Mouse (Mus musculus) neural tube, embryonic 14.5 days (tissue): ENCODE measurements around the gene Ccser1. TPM values are rescaled to one million over a fixed set of nuclear protein-coding genes. Genes with fewer than 3 reads are reported as not detected.

Source experiments
- ATAC-seq: fragments of 200-750 bp; cut with Nextera tagmentation; 2 replicates; pipeline ENCODE4 v1.8.0; 2017; ENCODE audit warnings: low read depth, mild to moderate bottlenecking, moderate TSS enrichment, moderate library complexity
- H3K27ac ChIP-seq: fragments of 300-500 bp; sonication (generic); 2 replicates; pipeline ENCODE4 v1.5.1; 2014; ENCODE audit warnings: low read depth, mild to moderate bottlenecking, control low read depth, low read length, moderate library complexity, mixed read lengths
- H3K27me3 ChIP-seq: fragments of 300-500 bp; sonication (generic); 2 replicates; pipeline ENCODE4 v1.6.1; 2014; ENCODE audit warnings: low read length; ENCODE audit not compliant: control insufficient read depth, insufficient read depth
- H3K36me3 ChIP-seq: fragments of 300-500 bp; sonication (generic); 2 replicates; pipeline ENCODE4 v1.6.1; 2014; ENCODE audit warnings: low read length, mixed read lengths; ENCODE audit not compliant: control insufficient read depth, insufficient read depth
- H3K4me1 ChIP-seq: fragments of 300-500 bp; sonication (generic); 2 replicates; pipeline ENCODE4 v1.6.1; 2014; ENCODE audit warnings: low read length; ENCODE audit not compliant: control insufficient read depth, insufficient read depth
- H3K4me2 ChIP-seq: fragments of 300-500 bp; sonication (generic); 2 replicates; pipeline ENCODE4 v1.6.1; 2014; ENCODE audit warnings: mild to moderate bottlenecking, low read depth, low read length, control low read depth
- H3K4me3 ChIP-seq: fragments of 300-500 bp; sonication (generic); 2 replicates; pipeline ENCODE4 v1.5.1; 2014; ENCODE audit warnings: low read depth, low read length, control low read depth, mixed read lengths
- H3K9ac ChIP-seq: fragments of 300-500 bp; sonication (generic); replicated peaks from 2 replicates; pipeline ENCODE4 v1.6.1; 2014; ENCODE audit warnings: low read depth, mild to moderate bottlenecking, control low read depth, low read length, mixed read lengths
- H3K9me3 ChIP-seq: fragments of 300-500 bp; sonication (generic); 2 replicates; pipeline ENCODE4 v1.6.1; 2016; ENCODE audit warnings: low read length; ENCODE audit not compliant: control insufficient read depth
- WGBS: fragments of 180-500 bp; shearing (Covaris S2); extraction: QIAGEN DNeasy Blood & Tissue Kit; methylation state at CpG from one replicate; pipeline ENCODE4 v1.1.7; 2014; 5-methylcytosine and 5-hydroxymethylcytosine counted together
- polyA plus RNA-seq: library from polyadenylated mRNA; unstranded; fragments of >200 nt; fragmentation: Nextera tagmentation; extraction: Ambion mirVana; gene quantifications from 2 replicates; pipeline ENCODE4 v1.2.1, GENCODE M21; 2014

The Ccser1 gene
- polyA plus RNA-seq, 1 experiment from 2014 or later = 37.5 TPM

DNA sequence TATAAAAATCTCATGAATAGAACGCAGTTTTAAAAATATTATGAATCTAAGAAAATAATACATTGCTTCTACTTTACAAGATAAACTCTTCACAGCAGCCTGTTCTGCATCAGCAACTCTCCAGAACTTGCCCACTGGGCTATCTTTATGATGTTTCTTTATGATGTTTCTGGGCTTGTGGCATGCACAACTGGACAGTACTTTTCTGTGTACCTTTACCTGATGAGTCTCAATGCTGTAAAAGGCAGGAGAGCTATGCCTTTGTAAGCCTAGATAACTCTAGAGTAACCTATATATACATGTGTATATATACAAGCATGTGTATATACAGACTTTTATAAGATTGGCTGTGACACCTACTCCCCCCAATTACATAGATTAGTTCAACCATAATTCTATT is 1084.4 kb downstream of the Ccser1 start:
- Histone ChIP-seq H3K4me2 (no peak overlapping the region), H3K36me3 (no peaks in the 10 kb centered on the region), H3K27ac (no peak overlapping the region), H3K9ac (no peak overlapping the region), H3K9me3 (no peaks in the 10 kb centered on the region), H3K4me1 (no peaks in the 10 kb centered on the region), H3K27me3 (no peaks in the 10 kb centered on the region), H3K4me3 (no peak overlapping the region)
- 75% methylated on average over 1 of the region's 1 CpGs for WGBS
- no peak for ATAC-seq

DNA sequence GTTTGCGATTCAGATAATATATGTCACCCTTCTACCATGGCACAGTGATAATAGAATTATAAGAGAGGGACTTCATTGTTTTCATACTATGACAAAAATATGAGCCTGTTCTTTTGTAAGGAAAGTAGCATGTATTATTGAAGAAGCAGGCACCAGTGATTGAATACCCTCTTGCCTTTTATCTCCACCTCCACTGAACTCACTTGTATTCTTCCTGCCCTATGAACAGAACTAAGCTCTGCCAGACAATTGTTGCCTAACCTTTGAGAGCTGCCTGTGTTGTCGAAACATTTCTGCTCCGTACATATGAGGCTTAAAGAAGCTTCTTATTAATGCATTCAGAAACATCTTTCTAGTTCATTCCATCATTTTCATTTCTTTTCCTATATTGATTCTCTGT is 1101.1 kb downstream of the Ccser1 start:
- 58% methylated on average over 3 of the region's 3 CpGs for WGBS
- Histone ChIP-seq H3K27ac (no peak overlapping the region), H3K27me3 (no peaks in the 10 kb centered on the region), H3K9me3 (no peaks in the 10 kb centered on the region), H3K4me2 (no peak overlapping the region), H3K9ac (no peak overlapping the region), H3K4me3 (no peak overlapping the region), H3K4me1 (no peaks in the 10 kb centered on the region), H3K36me3 (no peaks in the 10 kb centered on the region)
- ATAC-seq = no peak

DNA sequence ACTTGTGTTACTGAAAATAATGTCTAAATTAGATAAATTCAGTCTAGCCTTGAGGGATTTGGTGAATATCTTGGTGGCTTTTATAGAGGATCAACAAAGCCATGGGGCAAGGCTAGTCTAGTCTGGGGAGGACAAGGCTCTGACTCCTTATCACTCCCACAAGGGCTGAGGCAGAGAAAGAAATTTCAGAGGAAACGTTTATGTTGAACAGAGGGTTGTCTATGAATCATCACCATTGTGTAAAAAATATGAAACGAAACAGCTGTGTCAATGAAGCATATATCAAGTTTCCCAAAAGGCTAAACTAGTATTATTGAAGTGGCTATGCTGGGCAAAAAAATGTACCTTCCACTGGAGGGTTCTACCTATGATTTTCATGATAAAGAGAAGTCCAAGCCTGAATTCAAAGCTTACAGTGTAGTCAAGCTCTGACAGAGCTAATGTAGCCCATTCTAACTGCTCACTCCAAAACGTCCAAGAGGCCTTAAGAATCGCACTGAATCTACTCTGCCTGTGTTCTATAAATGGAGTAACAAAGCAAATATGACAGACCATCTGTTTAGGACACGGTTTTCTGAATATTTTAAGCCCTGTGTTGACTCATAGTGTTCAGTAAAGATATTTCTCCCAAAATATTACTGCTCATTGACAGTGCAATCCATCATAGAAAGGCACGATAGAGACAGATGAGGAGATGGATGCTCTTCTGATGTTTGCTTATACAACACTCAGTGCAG is 1121.6 kb downstream of the Ccser1 start:
- Histone ChIP-seq H3K4me1 (no peaks in the 10 kb centered on the region), H3K27ac (no peak overlapping the region), H3K9me3 (no peaks in the 10 kb centered on the region), H3K4me2 (no peak overlapping the region), H3K4me3 (no peak overlapping the region), H3K36me3 (no peaks in the 10 kb centered on the region), H3K9ac (no peak overlapping the region), H3K27me3 (no peaks in the 10 kb centered on the region)
- ATAC-seq = no peak
- WGBS = 74% methylated on average over 6 of the region's 6 CpGs

DNA sequence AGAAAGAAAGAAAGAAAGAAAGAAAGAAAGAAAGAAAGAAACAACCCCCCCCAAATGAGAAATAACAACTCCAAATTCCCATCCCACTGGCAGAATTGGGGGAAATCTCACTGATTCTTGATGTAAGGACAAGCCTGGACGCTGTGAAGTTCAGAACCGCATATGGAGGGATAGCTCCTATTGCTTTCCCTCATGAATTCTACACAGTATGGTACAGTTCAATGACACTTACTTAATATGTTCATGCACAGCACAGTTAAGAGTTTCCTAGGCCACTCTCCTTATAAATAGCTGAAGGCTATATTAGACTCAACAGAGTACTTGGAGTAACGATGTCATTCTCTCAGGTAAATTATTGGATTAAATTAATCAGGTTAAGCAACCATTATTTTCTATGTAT is 1138.5 kb downstream of the Ccser1 start:
- H3K27me3 ChIP-seq = no peaks in the 10 kb centered on the region
- H3K36me3 ChIP-seq = no peaks in the 10 kb centered on the region
- no peak overlapping the region for H3K4me3 ChIP-seq
- no peak overlapping the region for H3K4me2 ChIP-seq
- no peaks in the 10 kb centered on the region for H3K9me3 ChIP-seq
- no peak for ATAC-seq
- WGBS = 85% methylated on average over 3 of the region's 3 CpGs
- no peak overlapping the region for H3K27ac ChIP-seq
- H3K9ac ChIP-seq = no peak overlapping the region
- no peaks in the 10 kb centered on the region for H3K4me1 ChIP-seq

DNA sequence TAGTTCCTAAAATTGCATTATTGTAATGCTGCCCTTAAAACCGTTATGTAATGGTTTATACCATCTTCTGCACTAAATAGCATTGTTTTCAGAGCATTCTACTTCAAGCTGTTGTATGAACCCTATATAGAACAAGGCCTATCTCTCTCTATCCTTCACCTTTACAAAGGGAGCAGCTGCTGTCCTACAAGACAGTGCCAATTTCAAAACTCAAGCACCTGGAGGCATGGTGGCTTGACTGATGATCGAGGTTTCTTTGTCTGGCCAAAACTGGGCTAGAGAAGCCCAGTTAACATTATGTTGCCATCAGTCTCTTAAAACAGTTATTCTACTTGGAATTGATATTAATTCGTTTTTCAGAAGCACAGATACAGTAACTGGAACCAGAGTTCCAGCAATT is 1160.2 kb downstream of the Ccser1 start:
- ATAC-seq = no peak
- Histone ChIP-seq H3K27ac (no peak overlapping the region), H3K9ac (no peak overlapping the region), H3K36me3 (no peaks in the 10 kb centered on the region), H3K4me3 (no peak overlapping the region), H3K4me2 (no peak overlapping the region), H3K4me1 (no peaks in the 10 kb centered on the region), H3K9me3 (no peaks in the 10 kb centered on the region), H3K27me3 (no peaks in the 10 kb centered on the region)
- WGBS = 67% methylated on average over 3 of the region's 3 CpGs

DNA sequence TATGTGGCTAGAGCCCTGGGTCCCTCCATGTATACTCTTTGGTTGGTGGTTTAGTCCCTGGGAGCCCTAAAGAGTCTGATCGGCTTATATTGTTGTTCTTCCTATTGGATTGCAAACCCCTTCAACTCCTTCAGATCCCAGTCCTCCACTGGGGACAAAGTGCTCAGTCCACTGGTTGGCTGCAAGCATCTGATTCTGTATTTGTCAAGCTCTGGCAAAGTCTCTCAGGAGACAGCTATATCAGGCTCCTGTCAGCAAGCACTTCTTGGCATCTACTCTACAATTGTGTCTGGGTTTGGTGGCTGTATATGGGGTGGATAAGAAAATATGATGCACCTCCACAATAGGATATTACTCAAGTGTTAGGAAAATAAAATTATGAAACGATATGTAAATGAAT is 1187.7 kb downstream of the Ccser1 start:
- no peaks in the 10 kb centered on the region for H3K36me3 ChIP-seq
- H3K9me3 ChIP-seq = no peaks in the 10 kb centered on the region
- WGBS = 89% methylated on average over 2 of the region's 2 CpGs
- H3K4me1 ChIP-seq = no peaks in the 10 kb centered on the region
- no peak for ATAC-seq
- no peak overlapping the region for H3K27ac ChIP-seq
- H3K4me2 ChIP-seq = no peak overlapping the region
- H3K4me3 ChIP-seq = no peak overlapping the region
- no peak overlapping the region for H3K9ac ChIP-seq
- no peaks in the 10 kb centered on the region for H3K27me3 ChIP-seq
